Mouse (Mus musculus) brain, embryonic 14.5 days (tissue): ENCODE data around the gene Lmntd1. TPM values are rescaled to one million over a fixed set of nuclear protein-coding genes. Genes with fewer than 3 reads are reported as not detected.

ENCODE experiments used
- DNase-seq: peaks from one replicate; pipeline ENCODE4 v3.0.0-alpha.2; 2011; ENCODE audit warnings: low read depth
- CTCF ChIP-seq: fragments of 200-500 bp; IDR thresholded peaks from 2 replicates; pipeline ENCODE4 v1.5.1; 2012; ENCODE audit warnings: inconsistent platforms, mild to moderate bottlenecking, moderate library complexity, borderline replicate concordance; ENCODE audit not compliant: insufficient read depth, insufficient read length; ENCODE audit errors: extremely low read depth
- POLR2A ChIP-seq: fragments of 200-500 bp; IDR thresholded peaks from 2 replicates; pipeline ENCODE4 v1.6.1; 2012; ENCODE audit warnings: mild to moderate bottlenecking, inconsistent platforms, borderline replicate concordance; ENCODE audit not compliant: poor library complexity, insufficient read depth, insufficient read length, severe bottlenecking; ENCODE audit errors: extremely low read depth
- polyA plus RNA-seq: library from polyadenylated mRNA; depleted of rRNA; stranded (reverse); fragments of >200 nt; gene quantifications from 2 replicates; pipeline ENCODE4 v1.2.3, GENCODE M21; 2012

Lmntd1 gene
- polyA plus RNA-seq, 1 experiment, result 1.3 TPM

DNA sequence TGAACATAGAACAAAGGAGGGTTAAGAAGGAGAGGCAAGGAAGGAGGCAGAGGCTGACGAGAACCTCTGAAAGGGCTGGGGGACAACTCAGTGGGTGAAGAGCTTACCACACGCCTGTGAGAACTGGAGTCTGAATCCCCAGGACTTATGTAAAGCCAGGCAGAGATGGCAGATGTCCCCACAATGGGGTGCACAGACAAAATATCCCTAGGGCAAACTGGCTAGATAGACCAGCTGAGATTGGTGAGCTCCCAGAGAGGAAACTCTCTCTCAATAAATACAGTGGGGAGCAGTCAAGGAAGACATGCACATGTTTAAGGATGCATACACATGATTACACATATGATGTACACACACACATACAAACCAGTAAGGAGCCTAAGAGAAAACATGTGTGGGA lies 10.0 kb downstream of the Lmntd1 start:
- TF ChIP-seq CTCF (no peak), POLR2A (no peak)
- peak; percentile 49 for DNase-seq

DNA sequence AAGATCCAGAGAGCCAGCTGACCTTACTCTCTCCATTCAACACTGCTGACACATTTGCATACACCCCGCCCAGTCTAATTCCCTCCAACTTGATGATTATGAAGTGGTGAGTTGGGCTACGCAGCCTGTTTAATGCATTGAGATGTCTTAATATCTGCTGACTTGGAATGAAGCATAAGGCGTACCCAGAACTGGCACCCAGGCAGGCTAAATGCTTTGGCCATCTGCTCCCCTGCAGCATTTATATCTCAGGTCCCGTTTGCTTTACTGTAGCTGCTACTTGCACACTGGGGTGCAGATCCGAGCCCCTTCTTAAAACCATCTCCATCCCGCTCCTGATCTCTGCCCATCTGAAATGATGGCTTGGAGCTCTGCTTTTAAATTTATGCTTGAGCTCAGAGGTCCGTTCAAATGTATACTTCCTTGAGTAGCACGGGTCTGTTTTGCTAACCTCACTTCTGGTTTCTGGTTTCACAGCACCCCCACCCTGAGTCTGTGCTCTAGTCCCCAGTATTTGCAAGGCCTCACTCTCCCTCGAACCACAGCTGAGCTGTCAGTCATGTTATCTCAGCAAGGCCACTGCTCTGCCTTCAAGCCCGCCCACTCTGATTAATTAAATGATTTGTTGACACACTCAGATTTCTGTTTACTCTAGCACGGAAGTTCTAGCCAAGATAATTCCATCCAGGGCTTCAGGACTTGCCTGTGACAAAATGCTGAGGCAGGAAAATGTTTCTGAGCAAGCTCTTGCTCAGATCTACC lies 15.1 kb downstream of the Lmntd1 start:
- DNase-seq, result peak; percentile 74
- TF ChIP-seq POLR2A (no peak), CTCF (no peak)

DNA sequence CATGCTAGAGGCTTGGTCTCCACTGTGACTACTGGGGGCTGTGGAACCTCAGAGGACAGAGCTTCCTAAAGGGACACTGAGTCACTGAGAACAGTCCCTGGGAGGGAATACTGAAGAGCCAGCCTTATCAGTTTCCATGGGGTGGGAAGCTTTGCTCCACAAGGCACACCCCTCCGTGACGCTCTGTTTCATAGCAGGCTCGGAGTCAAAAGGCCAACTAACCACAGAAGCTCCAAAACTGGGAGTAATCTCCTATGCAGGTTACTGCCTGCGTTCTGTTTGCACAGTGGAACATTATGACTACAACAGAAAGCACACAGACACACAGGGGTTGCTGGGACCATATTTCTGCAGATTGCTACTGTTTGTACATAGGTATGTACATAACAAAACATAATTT lies 18.2 kb downstream of the Lmntd1 start:
- TF ChIP-seq CTCF (no peak), POLR2A (no peak)
- no peak for DNase-seq

DNA sequence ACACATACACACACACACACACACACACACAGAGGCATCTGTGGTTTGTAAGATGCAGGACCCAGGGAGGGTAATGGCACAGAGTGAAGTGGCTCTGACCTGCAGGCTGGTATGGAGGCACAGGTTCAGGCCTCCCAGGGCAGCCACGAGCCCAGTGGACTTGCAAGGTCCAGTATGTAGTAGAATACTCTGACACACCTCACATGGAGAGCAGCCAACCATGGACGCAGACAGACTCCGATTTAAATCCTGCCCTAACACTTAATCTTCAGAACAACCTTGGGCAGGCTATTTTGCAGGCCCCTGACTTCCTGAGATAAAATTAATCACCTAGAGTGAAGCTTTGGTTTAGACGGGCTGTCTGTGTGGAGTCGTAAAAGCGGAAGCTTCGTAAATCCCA lies 20.1 kb downstream of the Lmntd1 start:
- TF ChIP-seq CTCF (no peak), POLR2A (no peak)
- peak; percentile 8 for DNase-seq

DNA sequence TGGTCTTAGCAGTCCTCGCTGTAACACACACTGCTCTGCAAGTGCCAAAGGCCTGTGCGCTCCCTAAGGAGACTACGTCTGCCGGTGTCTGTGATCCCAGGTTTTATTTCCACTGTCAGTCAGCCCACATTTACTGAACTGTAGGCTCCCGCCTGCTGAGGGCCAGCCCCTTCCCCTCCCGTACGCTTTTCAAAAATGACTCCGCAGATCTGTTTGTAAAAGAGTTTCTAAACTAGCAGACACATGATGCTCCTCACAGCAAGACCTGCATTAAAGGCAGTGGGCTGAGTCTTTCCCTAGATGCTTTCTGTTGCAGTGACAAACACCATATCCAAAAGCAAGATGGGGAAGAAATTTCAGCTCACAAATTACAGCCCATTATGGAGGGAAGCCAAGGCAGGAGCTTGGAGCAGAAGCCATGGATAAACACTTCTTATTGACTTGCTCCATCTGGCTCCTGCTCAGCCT lies 21.6 kb downstream of the Lmntd1 start:
- peak; percentile 83 for DNase-seq
- no peak for TF ChIP-seq CTCF
- no peak for TF ChIP-seq POLR2A

DNA sequence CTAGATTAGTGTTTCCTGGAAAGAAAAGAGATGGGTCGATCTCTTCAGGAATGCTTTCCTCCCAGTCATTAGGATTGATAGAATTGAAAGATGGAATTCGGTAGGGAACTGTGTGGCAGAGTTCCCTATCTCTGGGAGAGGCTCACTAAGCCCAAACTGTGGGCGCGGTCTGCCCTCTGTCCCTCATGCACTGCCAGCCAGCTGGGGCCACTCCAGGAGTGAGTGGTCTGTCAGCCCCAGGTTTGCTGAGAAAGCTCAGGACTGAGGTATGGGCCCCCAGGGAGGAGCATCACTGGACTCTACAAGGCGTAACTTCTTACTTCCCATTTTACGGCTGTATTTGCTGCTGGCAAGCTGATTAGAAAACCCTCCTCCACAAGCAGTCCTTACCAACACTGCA lies 22.1 kb downstream of the Lmntd1 start:
- TF ChIP-seq POLR2A, result no peak
- no peak for TF ChIP-seq CTCF
- DNase-seq, result no peak

DNA sequence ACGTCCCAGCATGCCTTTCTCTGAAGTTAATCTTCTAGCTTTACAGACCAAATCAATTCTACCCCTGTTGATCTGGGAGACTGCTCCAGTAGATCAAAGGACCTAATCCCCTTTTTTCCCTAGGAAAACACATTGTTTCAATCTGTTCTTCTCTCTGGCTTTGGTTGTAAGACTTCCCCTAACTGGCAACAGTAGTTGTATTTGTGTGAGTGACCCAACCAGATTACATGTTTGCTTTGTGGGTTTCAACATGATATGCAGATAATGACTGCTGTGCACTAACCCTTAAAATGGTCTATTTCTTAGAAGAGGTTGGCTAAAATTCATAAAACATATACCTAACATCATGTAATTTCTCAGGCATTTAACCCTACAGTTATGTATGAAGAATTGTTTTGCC lies 22.5 kb downstream of the Lmntd1 start:
- TF ChIP-seq CTCF (no peak), POLR2A (no peak)
- DNase-seq, result no peak

DNA sequence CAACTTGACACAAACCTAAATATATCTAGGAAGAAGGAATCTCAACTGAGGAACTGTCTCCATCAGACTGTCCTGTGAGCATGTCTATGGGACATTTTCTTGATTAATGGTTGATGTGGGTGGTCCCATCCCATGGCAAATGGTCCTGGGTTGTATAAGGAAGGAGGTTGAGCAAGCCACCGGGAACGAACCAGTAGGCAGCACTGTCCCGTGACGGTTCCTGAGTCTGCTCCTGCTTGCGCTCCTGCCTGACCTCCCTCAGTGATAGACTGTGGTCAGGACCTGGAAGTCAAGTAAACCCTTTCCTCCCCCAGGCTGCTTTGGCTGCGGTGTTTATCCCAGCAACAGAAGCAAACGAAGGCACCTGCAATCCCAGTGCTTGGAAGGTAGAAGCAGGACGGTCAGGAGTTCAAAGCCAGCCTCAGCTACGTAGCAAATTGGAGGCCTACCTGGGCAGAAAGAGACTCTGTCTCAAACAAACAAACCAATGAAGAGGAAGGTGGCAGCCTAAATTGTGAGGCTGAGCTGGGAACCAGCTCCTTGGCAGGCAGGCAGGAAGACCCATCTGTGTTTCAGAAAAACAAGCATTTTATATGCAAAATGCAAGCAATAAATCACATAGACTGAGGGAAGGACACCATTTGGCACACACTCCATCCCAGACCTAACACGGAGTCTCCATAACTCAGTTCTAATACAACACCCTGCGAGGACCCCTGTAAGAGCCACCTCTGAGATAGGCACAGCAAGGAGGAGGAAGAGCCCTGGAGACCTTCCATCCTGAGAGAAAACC lies 23.4 kb downstream of the Lmntd1 start:
- TF ChIP-seq POLR2A (no peak), CTCF (no peak)
- peak; percentile 61 for DNase-seq

DNA sequence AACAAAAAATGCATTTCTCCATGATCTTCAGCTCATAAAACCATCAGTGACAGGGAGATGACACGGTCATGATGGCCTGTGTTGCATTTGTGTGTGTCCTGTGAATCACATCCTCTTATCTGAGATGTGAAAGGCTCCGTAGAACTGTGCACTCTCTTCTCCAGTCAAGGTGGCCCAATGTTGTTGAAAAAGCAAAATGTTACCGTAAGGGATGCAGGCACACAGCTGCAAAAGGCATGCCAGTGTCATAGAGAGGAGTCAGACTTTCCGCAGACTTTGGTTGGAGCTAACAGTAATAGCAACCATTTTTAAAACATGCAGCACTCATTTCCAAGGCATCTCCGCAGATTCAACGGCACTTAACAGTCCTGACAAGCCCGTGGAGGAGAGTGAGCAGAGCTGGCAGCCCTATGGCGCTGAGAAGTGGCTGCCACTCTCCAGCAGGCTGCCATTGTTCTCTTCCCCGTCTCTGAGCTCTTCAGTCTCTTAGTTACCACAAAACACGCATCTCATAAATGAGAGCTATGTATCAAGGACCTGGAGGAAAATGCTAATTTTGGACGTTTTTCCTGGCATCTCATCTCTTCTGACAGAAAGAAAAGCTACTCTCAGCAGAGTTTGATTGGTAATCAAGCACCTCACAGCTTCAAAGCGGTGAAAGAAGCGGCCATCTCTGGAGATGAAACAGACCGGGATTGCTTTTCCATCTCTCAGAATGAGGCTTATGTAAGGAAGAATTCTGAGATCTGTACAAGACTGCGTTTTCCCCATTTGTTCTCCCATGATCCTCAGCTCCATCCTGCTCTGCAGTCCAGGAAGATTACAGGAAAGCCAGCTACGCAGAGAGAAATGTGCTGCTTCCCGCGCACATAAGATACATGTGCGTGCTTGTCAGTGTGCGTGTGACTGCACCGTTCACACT lies 28.8 kb downstream of the Lmntd1 start:
- no peak for TF ChIP-seq POLR2A
- no peak for TF ChIP-seq CTCF
- DNase-seq, result peak; percentile 87

DNA sequence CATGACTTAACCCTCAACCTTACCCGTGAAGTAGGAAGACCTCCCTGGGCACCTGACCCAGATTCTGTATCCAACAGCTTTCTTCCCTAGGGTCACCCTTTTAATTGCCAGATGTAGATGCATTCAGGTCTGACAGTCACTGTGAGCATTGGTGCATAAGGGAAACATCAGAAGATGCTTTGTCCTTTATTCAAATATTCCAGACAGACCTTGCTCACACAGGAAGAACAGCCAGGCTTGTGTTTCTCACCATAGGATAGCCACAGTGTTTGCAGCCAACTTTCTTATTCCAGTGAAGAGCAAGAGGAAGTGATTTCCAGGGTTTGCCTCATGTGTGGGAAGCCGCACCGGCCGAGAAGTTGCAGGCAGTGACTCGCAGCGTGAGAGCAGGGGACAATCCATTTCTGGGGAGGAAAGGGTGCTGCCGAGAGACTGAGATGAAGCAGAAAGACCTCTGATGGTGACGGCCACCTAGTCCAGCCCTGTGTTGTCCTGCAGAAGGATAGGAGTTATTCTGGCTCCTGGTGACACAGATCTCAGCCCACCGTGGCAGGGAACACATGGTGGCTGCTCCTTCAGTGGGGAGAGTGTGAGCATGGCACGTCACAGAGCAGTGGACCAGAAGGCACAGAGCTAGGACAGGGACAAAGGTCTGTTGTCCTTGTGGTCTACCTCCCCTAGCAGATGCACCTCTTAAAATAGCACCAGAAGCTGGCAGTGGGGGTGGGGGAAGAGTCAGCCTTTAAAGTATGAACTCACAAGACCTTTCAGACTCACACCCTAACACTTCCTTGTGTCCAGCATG lies 32.6 kb downstream of the Lmntd1 start:
- no peak for TF ChIP-seq POLR2A
- no peak for TF ChIP-seq CTCF
- DNase-seq, result no peak

DNA sequence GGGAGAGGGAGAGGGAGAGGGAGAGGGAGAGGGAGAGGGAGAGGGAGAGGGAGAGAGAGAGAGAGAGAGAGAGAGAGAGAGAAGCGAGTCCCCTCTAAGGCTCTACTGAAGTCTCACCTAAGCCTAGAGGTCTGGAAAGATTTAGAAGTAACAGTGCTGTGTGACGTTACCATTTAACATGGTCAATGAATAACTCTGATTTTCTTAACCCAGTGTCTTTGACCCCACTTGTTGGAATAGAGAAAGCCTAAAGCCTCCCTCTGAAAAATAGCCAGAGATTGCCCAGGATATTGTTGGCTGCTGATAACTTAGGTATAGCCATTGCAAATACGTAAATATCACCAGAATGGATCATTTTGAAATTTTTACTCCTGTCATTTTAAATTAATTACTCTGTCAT lies 34.4 kb downstream of the Lmntd1 start:
- TF ChIP-seq POLR2A (no peak), CTCF (no peak)
- no peak for DNase-seq
